Mouse (Mus musculus) kidney, postnatal 36 days (tissue): ENCODE data around the gene 2610028H24Rik.

Experiments
- DNase-seq, 2 experiments: peaks; one replicate each; pipeline ENCODE4 v3.0.0; 2021 to 2022; ENCODE audit warnings: mixed read lengths in 2 of 2

Gene 2610028H24Rik

GRCm38 (mm10) chr10:76489205-76489604, 40.3 kb downstream of the 2610028H24Rik start:
- DNase-seq: no peak

GRCm38 (mm10) chr10:76493527-76493926, 44.6 kb downstream of the 2610028H24Rik start:
- no peak for DNase-seq

GRCm38 (mm10) chr10:76495501-76495900, 46.6 kb downstream of the 2610028H24Rik start:
- no peak for DNase-seq

- DNase-seq: no peak
Measured at GRCm38 (mm10) chr10:76496366-76496765, 47.5 kb downstream of the 2610028H24Rik start.

- no peak for DNase-seq
Measured at GRCm38 (mm10) chr10:76497522-76497921, 48.6 kb downstream of the 2610028H24Rik start.

GRCm38 (mm10) chr10:76504271-76504943, 55.5 kb downstream of the 2610028H24Rik start:
- DNase-seq: no peak

GRCm38 (mm10) chr10:76505865-76506264, 57.0 kb downstream of the 2610028H24Rik start:
- no peak for DNase-seq
